Mouse (Mus musculus) erythroblast, embryonic 14.5 days (primary cell): ENCODE measurements around the gene H2al2a. TPM values are rescaled to one million over a fixed set of nuclear protein-coding genes. Genes with fewer than 3 reads are reported as not detected.
"Not testable (repeated sequence)": the region's sequence is repeated elsewhere in the genome, so short reads cannot be mapped to it uniquely, and the experiment has no call there.

Source experiments
- H3K27me3 ChIP-seq: 2 replicates; pipeline ENCODE4 v1.6.1; 2012; ENCODE audit warnings: inconsistent platforms; ENCODE audit not compliant: control insufficient read depth
- H3K36me3 ChIP-seq: 2 replicates; pipeline ENCODE4 v1.6.1; 2012; ENCODE audit warnings: mild to moderate bottlenecking, inconsistent platforms; ENCODE audit not compliant: control insufficient read depth
- H3K4me1 ChIP-seq: 2 replicates; pipeline ENCODE4 v1.6.1; 2012; ENCODE audit warnings: inconsistent platforms; ENCODE audit not compliant: control insufficient read depth
- H3K4me3 ChIP-seq: replicated peaks from 2 replicates; pipeline ENCODE3; 2012; ENCODE audit warnings: moderate library complexity, mild to moderate bottlenecking, inconsistent platforms
- H3K9me3 ChIP-seq: 2 replicates; pipeline ENCODE4 v1.6.1; 2012; ENCODE audit warnings: low read length, inconsistent platforms, mixed read lengths; ENCODE audit not compliant: control insufficient read depth
- GATA1 ChIP-seq: IDR thresholded peaks from 2 replicates; pipeline ENCODE4 v1.6.1; 2012; ENCODE audit warnings: low read length, inconsistent platforms, mixed read lengths
- TAL1 ChIP-seq: IDR thresholded peaks from 3 replicates; pipeline ENCODE4 v1.6.1; 2012; ENCODE audit warnings: low read length, inconsistent platforms, mixed read lengths
- polyA plus RNA-seq: library from polyadenylated mRNA; stranded (reverse); fragments of >175 nt; gene quantifications from 2 replicates; pipeline ENCODE4 v1.2.3, GENCODE M21; 2012

The H2al2a gene
- polyA plus RNA-seq, 1 experiment: not detected

- H3K4me3 ChIP-seq: no peak overlapping the region
- H3K4me1 ChIP-seq: no peaks in the 10 kb centered on the region; the same call in 1 of the 2 replicates
- TF ChIP-seq TAL1 (no peak), GATA1 (no peak)
- no peaks in the 10 kb centered on the region for H3K9me3 ChIP-seq
- H3K36me3 ChIP-seq: no peaks in the 10 kb centered on the region
- H3K27me3 ChIP-seq: no peaks in the 10 kb centered on the region
Observed at GRCm38 (mm10) chr2:17971407-17971806, 25.4 kb downstream of the H2al2a start.

- no peaks in the 10 kb centered on the region; the same call in 1 of the 2 replicates for H3K4me1 ChIP-seq
- H3K27me3 ChIP-seq: no peaks in the 10 kb centered on the region
- TF ChIP-seq GATA1 (no peak), TAL1 (no peak)
- no peaks in the 10 kb centered on the region for H3K36me3 ChIP-seq
- H3K9me3 ChIP-seq: no peaks in the 10 kb centered on the region
- H3K4me3 ChIP-seq: no peak overlapping the region
Observed at GRCm38 (mm10) chr2:17970662-17971061, 26.1 kb downstream of the H2al2a start.

- no peak for TF ChIP-seq TAL1
- no peak for TF ChIP-seq GATA1
- no peaks in the 10 kb centered on the region for H3K27me3 ChIP-seq
- H3K4me1 ChIP-seq: no peaks in the 10 kb centered on the region; the same call in 1 of the 2 replicates
- no peaks in the 10 kb centered on the region for H3K9me3 ChIP-seq
- no peaks in the 10 kb centered on the region for H3K36me3 ChIP-seq
- no peak overlapping the region for H3K4me3 ChIP-seq
Observed at GRCm38 (mm10) chr2:17970187-17970586, 26.6 kb downstream of the H2al2a start.

- no peak overlapping the region for H3K4me3 ChIP-seq
- TF ChIP-seq TAL1: no peak
- TF ChIP-seq GATA1: no peak
- no peaks in the 10 kb centered on the region for H3K36me3 ChIP-seq
Observed at GRCm38 (mm10) chr2:17968571-17968970, 28.2 kb downstream of the H2al2a start.

GRCm38 (mm10) chr2:17968037-17968436 lies 28.7 kb downstream of the H2al2a start:
- H3K4me1 ChIP-seq, H3K4me3 ChIP-seq, H3K27me3 ChIP-seq, H3K9me3 ChIP-seq, H3K36me3 ChIP-seq: not testable (repeated sequence)

More at GRCm38 (mm10) chr2:17968571-17968970, 28.2 kb downstream of the H2al2a start:
- H3K9me3 ChIP-seq: no peaks in the 10 kb centered on the region
- no peaks in the 10 kb centered on the region for H3K27me3 ChIP-seq
- H3K4me1 ChIP-seq: no peaks in the 10 kb centered on the region; the same call in 1 of the 2 replicates

GRCm38 (mm10) chr2:17959501-17959900 lies 37.3 kb downstream of the H2al2a start:
- no peak for TF ChIP-seq GATA1
- no peak for TF ChIP-seq TAL1
- no peaks in the 10 kb centered on the region for H3K36me3 ChIP-seq
- no peaks in the 10 kb centered on the region for H3K4me1 ChIP-seq
- peaks cover 11% of the 10 kb centered on the region; the same call in 1 of the 2 replicates for H3K9me3 ChIP-seq
- no peaks in the 10 kb centered on the region for H3K27me3 ChIP-seq
- H3K4me3 ChIP-seq: no peak overlapping the region

GRCm38 (mm10) chr2:17946875-17947274 lies 49.9 kb downstream of the H2al2a start:
- Histone ChIP-seq H3K36me3 (no peaks in the 10 kb centered on the region), H3K4me1 (no peaks in the 10 kb centered on the region), H3K9me3 (no peaks in the 10 kb centered on the region), H3K27me3 (no peaks in the 10 kb centered on the region), H3K4me3 (no peak overlapping the region)
- TF ChIP-seq GATA1 (no peak), TAL1 (no peak)

Other genes with a start within 250 kb of the H2al2a start
- not detected in 2 replicates for gene A930004D18Rik, start 40.8 kb upstream of the H2al2a start, polyA plus RNA-seq
- gene Skida1, start 52.1 kb upstream of the H2al2a start, polyA plus RNA-seq: not detected in 2 replicates
- 1.3 and 1.5 TPM in 2 replicates for gene Mllt10, start 58.3 kb upstream of the H2al2a start, polyA plus RNA-seq